Mouse (Mus musculus) ES-E14 (cell line): ENCODE data around the gene Nfatc2. TPM values are rescaled to one million over a fixed set of nuclear protein-coding genes. Genes with fewer than 3 reads are reported as not detected.

Experiments
- DNase-seq: peaks from one replicate; pipeline ENCODE4 v3.0.0-alpha.2; 2013; ENCODE audit warnings: low read depth, low spot score
- H3K27ac ChIP-seq: 2 replicates; pipeline ENCODE4 v1.5.1; 2012; ENCODE audit warnings: low read depth, mild to moderate bottlenecking, low read length, moderate library complexity, mixed read lengths; ENCODE audit not compliant: poor library complexity, insufficient read depth, severe bottlenecking
- H3K36me3 ChIP-seq: 2 replicates; pipeline ENCODE4 v1.6.1; 2012; ENCODE audit warnings: mild to moderate bottlenecking, low read length, moderate library complexity, mixed read lengths; ENCODE audit not compliant: control insufficient read depth, poor library complexity, insufficient read depth, severe bottlenecking
- H3K4me1 ChIP-seq, 2 experiments: fragments of 150-350 bp in 1 of 2; sonication (generic) in 1 of 2; 2 replicates each; pipeline ENCODE4 v1.6.1; 2012; ENCODE audit warnings: low read length in 2 of 2, mild to moderate bottlenecking in 1 of 2, mixed read lengths in 1 of 2; ENCODE audit not compliant: control insufficient read depth in 2 of 2, insufficient read depth in 2 of 2, poor library complexity in 1 of 2
- H3K4me3 ChIP-seq, 2 experiments: fragments of 150-350 bp in 1 of 2; sonication (generic) in 1 of 2; 2 replicates each; pipeline ENCODE4 v1.5.1; 2012; ENCODE audit warnings: low read length in 2 of 2, low read depth in 1 of 2, mild to moderate bottlenecking in 1 of 2, mixed read lengths in 1 of 2; ENCODE audit not compliant: insufficient read depth in 1 of 2, poor library complexity in 1 of 2, severe bottlenecking in 1 of 2
- H3K9ac ChIP-seq: 2 replicates; pipeline ENCODE4 v1.6.1; 2012; ENCODE audit warnings: low read depth, mild to moderate bottlenecking, low read length, mixed read lengths; ENCODE audit not compliant: poor library complexity, insufficient read depth, severe bottlenecking
- H3K9me3 ChIP-seq: fragments of 150-350 bp; sonication (generic); 2 replicates; pipeline ENCODE4 v1.6.1; 2012; ENCODE audit warnings: low read depth, mild to moderate bottlenecking, low read length; ENCODE audit not compliant: control insufficient read depth, insufficient read depth
- CHD2 ChIP-seq: IDR thresholded peaks from 2 replicates; pipeline ENCODE4 v1.6.1; 2014; ENCODE audit warnings: mild to moderate bottlenecking, low read depth, low read length, inconsistent platforms
- HCFC1 ChIP-seq: IDR thresholded peaks from 2 replicates; pipeline ENCODE4 v1.6.1; 2012; ENCODE audit warnings: low read length, inconsistent platforms, borderline replicate concordance; ENCODE audit not compliant: insufficient read depth
- MAFK ChIP-seq: IDR thresholded peaks from 2 replicates; pipeline ENCODE4 v1.6.1; 2014; ENCODE audit warnings: mild to moderate bottlenecking, low read depth, low read length, inconsistent platforms; ENCODE audit not compliant: insufficient read depth
- ZC3H11A ChIP-seq: IDR thresholded peaks from 2 replicates; pipeline ENCODE4 v1.6.1; 2012; ENCODE audit warnings: low read depth, mild to moderate bottlenecking, inconsistent platforms, low read length, borderline replicate concordance
- ZNF384 ChIP-seq: IDR thresholded peaks from 2 replicates; pipeline ENCODE4 v1.6.1; 2012; ENCODE audit warnings: low read depth, low read length, inconsistent platforms
- in situ Hi-C, 2 experiments: fragments of 600-800 bp; cut with MboI; formaldehyde crosslinking; loops; one replicate each; pipeline ENCODE4 v1.15.1; 2025; ENCODE audit warnings: low sequenced_read_pairs in 2 of 2, inconsistent platforms in 1 of 2; ENCODE audit not compliant: unreplicated experiment in 2 of 2
- total RNA-seq: library from RNA; depleted of rRNA; stranded (reverse); fragments of 300-350 nt; gene quantifications from 2 replicates; pipeline ENCODE4 v1.2.3, GENCODE M21; 2012

Gene Nfatc2
- total RNA-seq, 1 experiment = 2.0 TPM

GRCm38 (mm10) chr2:168544102-168544501 lies 57.4 kb downstream of the Nfatc2 start:
- Histone ChIP-seq H3K36me3 (no peaks in the 10 kb centered on the region), H3K4me1 (peaks cover under 1 to 13% of the 10 kb centered on the region in 2 experiments; a peak in 3 of 4 replicates), H3K4me3 (no peak overlapping the region), H3K9ac (no peak overlapping the region), H3K27ac (no peak overlapping the region), H3K9me3 (no peaks in the 10 kb centered on the region)
- DNase-seq = no peak
- TF ChIP-seq ZC3H11A (no peak), MAFK (no peak), CHD2 (no peak), HCFC1 (no peak), ZNF384 (no peak)
- in situ Hi-C loops = no loop called here

DNA sequence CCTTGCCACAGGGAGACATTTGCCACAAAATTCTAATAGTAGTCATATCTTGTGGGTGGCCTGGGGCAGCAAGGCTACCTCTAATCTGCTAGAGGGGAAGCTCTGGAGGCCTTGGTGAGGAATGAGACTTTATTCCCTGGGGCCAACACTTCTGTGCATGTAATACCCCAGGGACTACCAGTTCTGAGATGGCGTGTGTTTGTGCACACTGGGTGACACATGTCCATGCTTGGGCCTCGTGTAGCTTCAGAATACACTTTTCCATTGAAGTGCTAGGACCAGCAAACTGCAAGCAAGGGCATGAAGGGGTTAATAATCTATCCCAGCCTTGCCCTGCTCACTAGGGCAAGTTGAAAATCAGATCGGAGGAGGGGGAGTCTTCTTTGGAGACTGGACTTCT lies 58.4 kb downstream of the Nfatc2 start:
- Histone ChIP-seq H3K4me1 (peaks cover 2 to 14% of the 10 kb centered on the region in 2 experiments), H3K9me3 (no peaks in the 10 kb centered on the region), H3K27ac (no peak overlapping the region), H3K36me3 (no peaks in the 10 kb centered on the region), H3K9ac (no peak overlapping the region), H3K4me3 (no peak overlapping the region)
- TF ChIP-seq MAFK = no peak
- no peak for TF ChIP-seq CHD2
- no peak for TF ChIP-seq ZC3H11A
- no peak for TF ChIP-seq HCFC1
- TF ChIP-seq ZNF384 = no peak
- in situ Hi-C loops = no loop called here
- no peak for DNase-seq

DNA sequence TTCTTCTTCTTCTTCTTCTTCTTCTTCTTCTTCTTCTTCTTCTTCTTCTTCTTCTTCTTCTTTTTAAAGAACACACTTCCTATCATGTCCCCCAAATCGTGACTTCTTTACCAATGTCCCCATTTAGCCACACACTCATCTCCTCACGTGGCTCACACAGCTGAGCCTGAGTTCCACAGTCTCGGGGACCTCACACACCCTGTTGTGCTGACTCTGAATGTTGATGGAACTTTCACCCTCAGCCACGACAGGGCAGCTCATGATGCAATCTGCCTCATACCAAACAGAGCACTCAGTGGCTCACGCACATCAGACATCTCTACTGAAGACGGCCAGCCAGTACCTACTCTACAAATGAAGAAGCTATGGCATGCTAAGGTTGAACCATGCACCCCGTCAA lies 60.2 kb downstream of the Nfatc2 start:
- Histone ChIP-seq H3K36me3 (no peaks in the 10 kb centered on the region), H3K4me3 (no peak overlapping the region), H3K9me3 (no peaks in the 10 kb centered on the region), H3K9ac (no peak overlapping the region), H3K4me1 (peaks cover 2 to 13% of the 10 kb centered on the region in 2 experiments), H3K27ac (no peak overlapping the region)
- no peak for TF ChIP-seq CHD2
- no peak for TF ChIP-seq HCFC1
- TF ChIP-seq MAFK = no peak
- no peak for TF ChIP-seq ZC3H11A
- no peak for TF ChIP-seq ZNF384
- DNase-seq = no peak
- in situ Hi-C loops = no loop called here

- no peak overlapping the region for H3K27ac ChIP-seq
- in situ Hi-C loops = no loop called here
Observed at GRCm38 (mm10) chr2:168539594-168540222, 61.7 kb downstream of the Nfatc2 start.

More at GRCm38 (mm10) chr2:168539594-168540222, 61.7 kb downstream of the Nfatc2 start:
- no peak overlapping the region for H3K9ac ChIP-seq
- no peak for DNase-seq
- TF ChIP-seq ZNF384 = no peak
- TF ChIP-seq HCFC1 = no peak
- no peak for TF ChIP-seq CHD2
- TF ChIP-seq ZC3H11A = no peak
- H3K9me3 ChIP-seq = no peaks in the 10 kb centered on the region
- no peaks in the 10 kb centered on the region for H3K36me3 ChIP-seq
- peaks cover 2 to 4% of the 10 kb centered on the region in 2 experiments for H3K4me1 ChIP-seq
- H3K4me3 ChIP-seq = no peak overlapping the region
